Mouse (Mus musculus) liver, embryonic 12.5 days (tissue): ENCODE data around the gene Gm44973. TPM values are rescaled to one million over a fixed set of nuclear protein-coding genes. Genes with fewer than 3 reads are reported as not detected.
"Not testable (repeated sequence)": the region's sequence is repeated elsewhere in the genome, so short reads cannot be mapped to it uniquely, and the experiment has no call there.

Experiments used
- ATAC-seq: fragments of 200-750 bp; cut with Nextera tagmentation; 2 replicates; pipeline ENCODE4 v1.8.0; 2017; ENCODE audit warnings: moderate number of reproducible peaks, mild to moderate bottlenecking, moderate library complexity
- H3K27ac ChIP-seq: fragments of 300-500 bp; sonication (generic); 2 replicates; pipeline ENCODE4 v1.5.1; 2016; ENCODE audit warnings: mild to moderate bottlenecking
- H3K27me3 ChIP-seq: fragments of 300-500 bp; sonication (generic); replicated peaks from 2 replicates; pipeline ENCODE4 v1.6.1; 2016; ENCODE audit warnings: mild to moderate bottlenecking, moderate library complexity
- H3K36me3 ChIP-seq: fragments of 300-500 bp; sonication (generic); 2 replicates; pipeline ENCODE4 v1.6.1; 2016; ENCODE audit warnings: mild to moderate bottlenecking, moderate library complexity
- H3K4me1 ChIP-seq: fragments of 300-500 bp; sonication (generic); 2 replicates; pipeline ENCODE4 v1.6.1; 2016
- H3K4me2 ChIP-seq: fragments of 300-500 bp; sonication (generic); 2 replicates; pipeline ENCODE4 v1.6.1; 2016; ENCODE audit warnings: mild to moderate bottlenecking, moderate library complexity
- H3K4me3 ChIP-seq: fragments of 300-500 bp; sonication (generic); 2 replicates; pipeline ENCODE4 v1.5.1; 2016; ENCODE audit warnings: mild to moderate bottlenecking, moderate library complexity
- H3K9ac ChIP-seq: fragments of 300-500 bp; sonication (generic); 2 replicates; pipeline ENCODE4 v1.6.1; 2016; ENCODE audit warnings: mild to moderate bottlenecking, moderate library complexity
- H3K9me3 ChIP-seq: fragments of 300-500 bp; sonication (generic); replicated peaks from 2 replicates; pipeline ENCODE4 v1.6.1; 2016; ENCODE audit warnings: mild to moderate bottlenecking, moderate library complexity
- WGBS: fragments of 180-500 bp; shearing (Covaris S2); methylation state at CpG from one replicate; pipeline ENCODE4 v1.1.7; 2016; ENCODE audit not compliant: insufficient replicate concordance; 5-methylcytosine and 5-hydroxymethylcytosine counted together
- polyA plus RNA-seq: library from polyadenylated mRNA; unstranded; fragments of >200 nt; fragmentation: Nextera tagmentation; extraction: Ambion mirVana; gene quantifications from 2 replicates; pipeline ENCODE4 v1.2.1, GENCODE M21; 2016

Gene Gm44973
- polyA plus RNA-seq, 1 experiment from 2014 or later, result 1.0 TPM

DNA sequence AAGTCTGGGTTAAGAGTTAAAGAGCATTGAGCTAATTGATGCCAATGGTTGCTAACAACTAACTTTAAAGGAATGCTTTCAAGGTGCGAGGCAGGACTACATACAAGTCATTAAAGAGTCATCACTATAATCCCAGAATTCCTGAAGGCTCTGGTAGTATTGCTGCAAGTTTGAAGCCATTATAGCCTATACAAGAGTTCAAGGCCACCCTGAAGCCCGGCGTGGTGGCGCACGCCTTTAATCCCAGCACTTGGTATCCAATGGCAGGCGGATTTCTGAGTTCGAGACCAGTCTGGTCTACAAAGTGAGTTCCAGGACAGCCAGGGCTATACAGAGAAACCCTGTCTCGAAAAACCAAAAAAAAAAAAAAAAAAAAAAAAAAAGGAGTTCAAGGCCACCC is 4.3 kb downstream of the Gm44973 start:
- Histone ChIP-seq H3K4me1 (peaks cover 44% of the 10 kb centered on the region), H3K4me3 (peak overlapping the region; percentile 88), H3K27ac (peak overlapping the region; percentile 97), H3K36me3 (peaks cover 53% of the 10 kb centered on the region), H3K9ac (peak overlapping the region; percentile 95), H3K4me2 (peak overlapping the region; percentile 76)
- not testable (repeated sequence) for H3K27me3 ChIP-seq, ATAC-seq, H3K9me3 ChIP-seq
- WGBS, result 27% methylated on average over 8 of the region's 8 CpGs

DNA sequence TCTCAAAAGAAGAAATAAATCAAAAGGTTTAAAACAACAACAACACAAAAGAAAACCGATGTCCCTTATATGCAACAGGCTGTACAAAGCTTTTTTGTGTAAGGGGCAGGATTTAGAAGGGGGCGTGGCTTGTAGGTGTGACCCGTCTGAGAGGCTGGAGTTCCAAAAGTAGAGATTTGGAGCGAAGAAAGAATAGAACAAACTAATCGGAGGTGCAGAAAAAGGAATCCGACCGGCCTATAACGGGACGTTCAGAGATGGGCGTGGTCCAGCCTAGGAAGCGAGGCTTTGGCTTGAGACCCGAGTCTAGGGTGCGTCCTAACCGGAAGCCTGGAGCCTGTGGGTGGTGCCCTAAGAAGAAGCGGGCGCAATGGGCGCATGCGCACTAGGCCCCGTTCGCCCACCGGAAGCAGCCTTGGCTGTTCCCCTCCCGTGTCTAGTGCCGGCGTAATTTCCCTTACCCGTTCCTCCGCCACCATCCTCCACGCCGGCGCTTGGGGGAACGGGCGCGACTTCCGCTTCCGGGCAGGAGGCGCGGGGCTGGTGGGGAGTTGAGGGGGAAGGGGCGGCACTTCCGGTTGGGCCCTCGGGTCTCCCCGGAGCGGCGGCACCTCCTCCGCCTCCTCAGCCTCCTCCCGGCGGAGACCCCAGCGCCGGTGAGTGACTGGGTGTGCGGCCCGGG is 4.8 kb downstream of the Gm44973 start, which contains the start of the genes Zfp865 and Ccdc106:
Gene Zfp865, plus strand, starts transcription at position 377 of the 682 bp plus-strand sequence.
Gene Ccdc106, plus strand, starts transcription at position 554 of the 682 bp plus-strand sequence.
- peak within 1 kb of the TSS; percentile 95 for H3K9ac ChIP-seq
- H3K9me3 ChIP-seq, result 0 out of 2 replicates have a peak, but pooled peaks cover 5% of the 10 kb centered on the region
- peak within 1 kb of the TSS; percentile 88 for H3K4me3 ChIP-seq
- peaks cover 59% of the 10 kb centered on the region for H3K36me3 ChIP-seq
- H3K4me1 ChIP-seq, result peaks cover 44% of the 10 kb centered on the region
- H3K4me2 ChIP-seq, result peak within 1 kb of the TSS; percentile 76
- H3K27ac ChIP-seq, result peak within 1 kb of the TSS; percentile 97
- ATAC-seq, result peak; percentile 87
- WGBS, result under 1% methylated on average over 44 of the region's 49 CpGs
- H3K27me3 ChIP-seq, result no peaks in the 10 kb centered on the region

DNA sequence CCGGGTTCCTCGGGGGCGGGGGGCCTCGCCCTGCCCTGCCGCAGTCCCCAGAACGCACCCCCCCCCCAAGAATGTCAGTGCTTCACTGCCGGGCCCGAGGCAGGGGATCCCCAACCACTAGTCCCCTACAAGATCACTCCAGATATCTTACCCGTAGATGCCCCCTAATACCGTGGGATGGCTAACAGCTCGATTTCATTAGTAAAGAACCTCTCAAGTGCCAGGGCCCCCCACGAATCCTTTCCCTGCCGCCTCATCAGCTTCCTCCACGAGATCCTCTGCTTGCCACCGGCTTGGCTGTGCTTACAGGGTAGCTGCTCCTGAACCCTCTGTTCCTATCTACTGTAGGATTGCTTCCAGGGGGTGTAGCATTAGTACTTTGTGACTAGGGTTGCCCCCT is 5.4 kb downstream of the Gm44973 start:
- peaks cover 44% of the 10 kb centered on the region for H3K4me1 ChIP-seq
- H3K9me3 ChIP-seq, result 0 out of 2 replicates have a peak, but pooled peaks cover 5% of the 10 kb centered on the region
- peak overlapping the region; percentile 76 for H3K4me2 ChIP-seq
- H3K27ac ChIP-seq, result peak overlapping the region; percentile 97
- peak; percentile 1; the same call in 1 of the 2 replicates for ATAC-seq
- peaks cover 64% of the 10 kb centered on the region for H3K36me3 ChIP-seq
- peak overlapping the region; percentile 88 for H3K4me3 ChIP-seq
- 0% methylated on average over 10 of the region's 15 CpGs for WGBS
- H3K27me3 ChIP-seq, result no peaks in the 10 kb centered on the region
- peak overlapping the region; percentile 95 for H3K9ac ChIP-seq

DNA sequence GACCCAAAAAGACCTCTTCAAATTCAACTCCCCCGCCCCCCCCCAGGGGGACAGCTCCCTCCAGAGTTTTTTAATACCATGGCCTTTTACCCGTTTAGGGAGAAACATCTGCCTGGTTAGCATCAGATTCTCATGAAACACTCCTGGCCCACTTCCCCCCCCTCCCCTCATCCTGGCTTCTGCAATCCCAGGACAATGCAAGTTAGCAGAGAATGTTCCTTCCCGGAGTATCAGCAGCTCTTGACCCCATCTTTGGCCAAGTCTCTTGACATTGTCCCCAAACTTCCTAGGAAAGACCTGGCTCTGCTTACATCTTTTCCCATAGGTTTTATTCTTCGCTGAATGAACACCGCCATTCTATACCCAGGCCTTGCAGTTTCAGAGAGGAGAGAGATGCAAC is 5.9 kb downstream of the Gm44973 start:
- Histone ChIP-seq H3K9me3 (0 out of 2 replicates have a peak, but pooled peaks cover 5% of the 10 kb centered on the region), H3K27ac (peak overlapping the region; percentile 97), H3K36me3 (peaks cover 69% of the 10 kb centered on the region), H3K27me3 (no peaks in the 10 kb centered on the region), H3K4me3 (peak overlapping the region; percentile 88), H3K4me2 (peak overlapping the region; percentile 76), H3K9ac (peak overlapping the region; percentile 95), H3K4me1 (peaks cover 39% of the 10 kb centered on the region)
- ATAC-seq, result no peak
- WGBS, result 42% methylated on average over 5 of the region's 5 CpGs

DNA sequence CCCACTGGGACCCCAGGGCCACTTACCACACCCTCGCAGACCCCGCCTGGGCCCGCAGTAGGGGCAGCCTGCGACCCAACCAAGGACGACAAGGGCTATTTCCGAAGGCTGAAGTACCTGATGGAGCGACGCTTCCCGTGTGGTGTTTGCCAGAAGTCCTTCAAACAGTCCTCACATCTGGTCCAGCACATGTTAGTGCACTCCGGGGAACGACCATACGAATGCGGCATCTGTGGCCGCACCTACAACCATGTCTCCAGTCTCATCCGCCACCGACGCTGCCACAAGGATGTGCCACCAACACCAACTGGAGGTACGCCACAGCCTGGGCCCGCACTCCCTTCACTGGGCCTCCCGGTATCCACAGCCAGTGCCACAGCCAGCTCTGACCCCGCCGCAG is 14.2 kb downstream of the Gm44973 start:
- no peaks in the 10 kb centered on the region for H3K27me3 ChIP-seq
- peaks cover 38% of the 10 kb centered on the region for H3K9me3 ChIP-seq
- no peak overlapping the region for H3K4me2 ChIP-seq
- no peak for ATAC-seq
- H3K4me1 ChIP-seq, result no peaks in the 10 kb centered on the region
- H3K36me3 ChIP-seq, result peaks cover 93% of the 10 kb centered on the region
- no peak overlapping the region for H3K9ac ChIP-seq
- H3K27ac ChIP-seq, result no peak overlapping the region
- no peak overlapping the region for H3K4me3 ChIP-seq
- WGBS, result 93% methylated on average over 22 of the region's 22 CpGs

DNA sequence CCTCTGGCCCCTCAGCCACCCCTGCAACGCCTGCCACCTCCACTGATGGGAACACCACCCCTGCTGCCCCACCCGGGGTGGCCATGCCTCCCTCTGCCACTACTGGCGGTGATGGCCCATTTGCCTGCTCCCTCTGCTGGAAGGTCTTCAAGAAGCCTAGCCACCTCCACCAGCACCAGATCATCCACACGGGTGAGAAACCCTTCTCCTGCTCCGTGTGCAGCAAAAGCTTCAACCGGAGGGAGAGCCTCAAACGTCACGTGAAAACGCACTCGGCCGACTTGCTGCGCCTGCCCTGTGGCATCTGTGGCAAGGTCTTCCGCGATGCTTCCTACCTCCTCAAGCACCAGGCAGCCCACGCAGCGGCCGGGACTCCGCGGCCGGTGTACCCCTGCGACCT is 14.7 kb downstream of the Gm44973 start:
- H3K4me1 ChIP-seq, result no peaks in the 10 kb centered on the region
- H3K27ac ChIP-seq, result no peak overlapping the region
- 85% methylated on average over 21 of the region's 21 CpGs for WGBS
- no peak overlapping the region for H3K4me2 ChIP-seq
- H3K9ac ChIP-seq, result no peak overlapping the region
- no peaks in the 10 kb centered on the region for H3K27me3 ChIP-seq
- ATAC-seq, result no peak
- peaks cover 93% of the 10 kb centered on the region for H3K36me3 ChIP-seq
- 0 out of 2 replicates have a peak overlapping the region, but pooled peaks have one; percentile 5 for H3K4me3 ChIP-seq
- H3K9me3 ChIP-seq, result peaks cover 38% of the 10 kb centered on the region

DNA sequence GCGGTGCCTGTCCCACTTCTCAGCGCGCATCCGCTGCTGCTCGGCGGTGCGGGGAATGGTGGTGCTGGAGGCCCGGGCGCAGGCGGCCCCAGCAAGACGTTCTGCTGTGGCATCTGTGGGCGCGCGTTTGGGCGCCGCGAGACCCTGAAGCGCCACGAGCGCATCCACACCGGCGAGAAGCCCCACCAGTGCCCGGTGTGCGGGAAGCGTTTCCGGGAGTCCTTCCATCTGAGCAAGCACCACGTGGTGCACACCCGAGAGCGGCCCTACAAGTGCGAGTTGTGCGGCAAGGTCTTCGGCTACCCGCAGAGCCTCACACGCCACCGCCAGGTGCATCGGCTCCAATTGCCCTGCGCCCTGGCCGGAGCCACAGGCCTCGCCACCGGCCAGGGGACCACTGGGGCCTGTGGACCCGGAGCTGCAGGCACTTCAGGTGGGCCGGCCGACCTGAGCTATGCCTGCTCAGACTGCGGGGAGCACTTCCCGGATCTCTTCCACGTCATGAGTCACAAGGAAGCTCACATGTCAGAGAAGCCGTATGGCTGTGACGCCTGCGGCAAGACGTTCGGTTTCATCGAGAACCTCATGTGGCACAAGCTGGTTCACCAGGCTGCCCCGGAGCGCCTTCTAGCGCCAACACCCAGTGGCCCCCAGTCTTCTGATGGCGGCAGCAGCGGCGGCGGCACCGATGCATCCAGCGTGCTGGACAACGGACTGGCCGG is 15.4 kb downstream of the Gm44973 start:
- H3K27me3 ChIP-seq, result no peaks in the 10 kb centered on the region
- no peak overlapping the region for H3K9ac ChIP-seq
- H3K4me2 ChIP-seq, result no peak overlapping the region
- H3K4me3 ChIP-seq, result peak overlapping the region; percentile 7; the same call in 1 of the 2 replicates
- H3K36me3 ChIP-seq, result peaks cover 93% of the 10 kb centered on the region
- no peak overlapping the region for H3K27ac ChIP-seq
- no peak for ATAC-seq
- WGBS, result 92% methylated on average over 63 of the region's 63 CpGs
- H3K9me3 ChIP-seq, result peaks cover 38% of the 10 kb centered on the region
- H3K4me1 ChIP-seq, result no peaks in the 10 kb centered on the region

DNA sequence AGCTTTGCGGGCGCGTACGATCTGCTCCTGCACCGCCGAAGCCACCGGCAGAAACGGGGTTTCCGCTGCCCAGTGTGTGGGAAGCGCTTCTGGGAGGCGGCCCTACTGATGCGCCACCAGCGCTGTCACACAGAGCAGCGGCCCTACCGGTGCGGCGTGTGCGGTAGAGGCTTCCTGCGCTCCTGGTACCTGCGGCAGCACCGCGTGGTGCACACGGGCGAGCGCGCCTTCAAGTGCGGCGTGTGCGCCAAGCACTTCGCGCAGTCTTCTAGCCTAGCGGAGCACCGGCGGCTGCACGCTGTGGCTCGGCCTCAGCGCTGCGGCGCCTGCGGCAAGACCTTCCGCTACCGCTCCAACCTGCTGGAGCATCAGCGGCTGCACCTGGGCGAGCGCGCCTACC is 16.2 kb downstream of the Gm44973 start:
- Histone ChIP-seq H3K9me3 (peaks cover 38% of the 10 kb centered on the region), H3K9ac (no peak overlapping the region), H3K4me3 (no peak overlapping the region), H3K27ac (no peak overlapping the region), H3K27me3 (no peaks in the 10 kb centered on the region), H3K36me3 (peaks cover 94% of the 10 kb centered on the region), H3K4me1 (no peaks in the 10 kb centered on the region), H3K4me2 (no peak overlapping the region)
- ATAC-seq, result no peak
- 90% methylated on average over 46 of the region's 46 CpGs for WGBS

DNA sequence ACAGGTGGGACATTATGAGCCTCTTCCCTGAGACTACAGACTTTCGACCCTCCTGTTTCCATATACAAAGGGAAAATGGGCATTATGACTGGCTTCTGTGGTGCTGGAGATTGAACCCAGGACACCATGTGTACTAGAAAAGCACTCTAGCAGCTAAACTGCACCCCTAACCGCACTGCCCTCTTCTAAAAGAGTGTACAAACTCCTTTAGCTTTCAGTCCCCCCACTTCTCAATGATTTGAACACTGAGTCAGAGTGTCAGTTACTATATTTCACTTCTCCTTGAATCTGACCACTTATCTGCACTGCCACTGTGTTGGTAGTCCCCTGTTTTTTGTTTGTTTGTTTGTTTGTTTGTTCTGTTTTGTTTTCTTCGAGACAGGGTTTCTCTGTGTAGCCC is 18.5 kb downstream of the Gm44973 start, which contains the start of gene 4632433K11Rik:
Gene 4632433K11Rik, plus strand, starts transcription at position 301 of the 400 bp plus-strand sequence.
- peaks cover 72% of the 10 kb centered on the region for H3K36me3 ChIP-seq
- peaks cover 35% of the 10 kb centered on the region for H3K9me3 ChIP-seq
- no peak within 1 kb of the TSS for H3K4me3 ChIP-seq
- H3K27me3 ChIP-seq, result no peaks in the 10 kb centered on the region
- no peak within 1 kb of the TSS for H3K9ac ChIP-seq
- H3K4me1 ChIP-seq, result peaks cover 16% of the 10 kb centered on the region
- no peak within 1 kb of the TSS for H3K27ac ChIP-seq
- H3K4me2 ChIP-seq, result no peak within 1 kb of the TSS
- WGBS, result 65% methylated on average over 3 of the region's 3 CpGs
- ATAC-seq, result no peak

DNA sequence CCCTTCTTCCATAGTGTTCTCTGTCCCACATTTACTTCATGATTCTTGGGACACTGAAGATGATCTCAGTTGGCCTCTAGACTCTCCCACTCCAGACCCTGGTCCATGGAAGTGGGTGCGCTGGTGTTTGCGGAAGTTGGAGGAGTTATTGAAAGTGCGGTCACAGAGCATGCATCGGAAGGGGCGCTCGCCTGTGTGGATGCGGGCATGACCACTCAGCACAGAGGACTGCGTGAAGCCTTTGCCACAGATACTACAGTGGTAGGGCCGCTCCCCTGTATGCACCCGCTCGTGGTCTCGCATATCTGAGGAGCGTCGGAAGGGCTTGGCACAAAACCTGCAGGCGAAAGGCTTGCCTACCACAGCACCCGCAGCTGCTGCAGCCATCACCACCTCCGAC is 20.3 kb downstream of the Gm44973 start:
- Histone ChIP-seq H3K4me2 (no peak overlapping the region), H3K4me3 (no peak overlapping the region), H3K4me1 (peaks cover 28% of the 10 kb centered on the region), H3K9me3 (peaks cover 17% of the 10 kb centered on the region), H3K27ac (no peak overlapping the region), H3K36me3 (peaks cover 56% of the 10 kb centered on the region), H3K9ac (no peak overlapping the region), H3K27me3 (no peaks in the 10 kb centered on the region)
- no peak for ATAC-seq
- 89% methylated on average over 17 of the region's 17 CpGs for WGBS

DNA sequence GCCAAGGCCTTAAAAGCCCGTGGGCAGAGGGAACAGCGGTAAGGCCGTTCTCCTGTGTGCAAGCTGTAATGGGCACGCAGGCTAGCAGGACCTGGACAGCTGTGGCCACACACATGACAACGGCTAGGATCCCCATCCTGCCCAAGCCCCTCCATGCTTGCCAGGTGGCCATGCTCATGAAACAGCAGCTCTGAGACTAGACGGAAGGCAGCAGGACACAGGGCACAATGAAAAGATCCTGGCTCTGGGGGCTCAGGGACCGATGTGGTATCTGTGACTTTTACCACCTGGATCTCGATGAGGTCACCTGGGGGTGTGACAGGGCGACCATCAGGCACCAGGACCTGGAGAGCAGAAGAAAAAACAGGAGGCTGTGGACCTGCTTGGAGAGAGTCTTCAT is 20.8 kb downstream of the Gm44973 start:
- ATAC-seq, result no peak
- peaks cover 52% of the 10 kb centered on the region for H3K36me3 ChIP-seq
- H3K9ac ChIP-seq, result no peak overlapping the region
- no peaks in the 10 kb centered on the region for H3K27me3 ChIP-seq
- H3K9me3 ChIP-seq, result peaks cover 12% of the 10 kb centered on the region
- 87% methylated on average over 9 of the region's 9 CpGs for WGBS
- no peak overlapping the region for H3K4me3 ChIP-seq
- H3K27ac ChIP-seq, result no peak overlapping the region
- H3K4me2 ChIP-seq, result no peak overlapping the region
- peaks cover 28% of the 10 kb centered on the region for H3K4me1 ChIP-seq

DNA sequence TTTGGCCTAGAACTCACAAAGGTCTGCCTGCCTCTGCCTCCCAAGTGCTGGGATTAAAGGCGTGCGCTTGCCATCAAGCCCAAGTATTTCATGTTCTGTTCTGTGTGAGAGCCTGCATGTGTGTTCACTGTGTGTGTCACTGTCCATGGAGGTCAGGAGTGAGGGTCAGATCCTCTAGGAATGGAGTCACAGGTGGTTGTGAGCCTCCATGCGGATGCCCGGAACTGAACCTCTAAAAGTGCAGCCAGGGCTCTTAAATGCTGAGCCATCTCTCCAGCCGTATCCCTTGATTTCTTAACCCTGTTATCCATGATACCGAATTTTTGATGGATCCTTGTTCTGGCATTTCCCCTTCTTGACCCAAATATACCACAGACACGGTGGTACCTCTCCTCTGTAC is 21.7 kb downstream of the Gm44973 start:
- peak overlapping the region; percentile 72; the same call in 1 of the 2 replicates for H3K4me2 ChIP-seq
- no peaks in the 10 kb centered on the region for H3K27me3 ChIP-seq
- no peak overlapping the region for H3K4me3 ChIP-seq
- no peak for ATAC-seq
- no peak overlapping the region for H3K27ac ChIP-seq
- peaks cover 3% of the 10 kb centered on the region for H3K9me3 ChIP-seq
- 86% methylated on average over 7 of the region's 7 CpGs for WGBS
- H3K4me1 ChIP-seq, result peaks cover 28% of the 10 kb centered on the region
- H3K36me3 ChIP-seq, result peaks cover 43% of the 10 kb centered on the region
- H3K9ac ChIP-seq, result no peak overlapping the region
